Mouse (Mus musculus): ENCODE data around the gene Rab11fip4.

Rab11fip4 gene

DNA sequence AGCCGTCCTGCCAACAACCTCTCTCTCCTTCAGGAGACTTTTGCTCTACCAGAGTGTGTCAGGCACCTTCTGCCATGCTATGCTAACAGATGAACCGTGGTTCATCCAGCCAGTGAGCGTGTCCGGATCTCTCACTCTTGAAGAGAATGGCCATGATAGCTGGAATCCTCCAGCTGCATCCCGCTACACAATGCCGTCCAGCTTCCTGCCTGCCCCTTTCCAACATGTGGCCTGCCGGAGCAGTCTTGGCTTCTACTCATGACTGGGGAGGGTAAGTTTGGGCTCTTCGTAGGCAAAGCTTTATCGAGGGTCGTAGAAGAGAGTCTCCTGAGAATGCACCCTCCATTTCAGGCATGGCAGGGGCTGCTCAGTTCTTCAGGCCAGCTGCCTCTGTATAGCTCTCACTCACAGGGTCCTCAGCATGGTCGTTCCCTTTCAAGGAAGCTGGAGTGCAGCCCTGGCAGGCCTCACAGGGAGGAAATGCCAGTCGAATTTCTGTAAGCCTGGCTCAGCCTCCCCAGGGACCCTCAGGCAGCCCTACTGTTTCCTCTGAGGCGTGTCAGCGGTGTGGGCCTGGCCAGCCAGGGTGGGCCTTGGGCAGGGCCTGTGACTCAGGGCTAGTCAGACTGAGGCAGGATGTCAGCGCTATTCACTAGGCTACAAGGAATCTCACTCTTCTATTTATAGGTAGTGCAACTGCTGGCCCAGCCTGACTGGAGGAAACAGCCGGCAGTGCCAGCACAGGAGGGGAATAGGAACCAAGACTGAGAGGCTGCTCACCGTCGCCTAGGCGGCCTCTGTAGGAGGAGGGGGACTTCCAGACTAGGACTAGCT, 147.9 kb downstream of the Rab11fip4 start:
- peak; percentile 67 for DNase-seq (ENCODE audit: low spot score)

DNA sequence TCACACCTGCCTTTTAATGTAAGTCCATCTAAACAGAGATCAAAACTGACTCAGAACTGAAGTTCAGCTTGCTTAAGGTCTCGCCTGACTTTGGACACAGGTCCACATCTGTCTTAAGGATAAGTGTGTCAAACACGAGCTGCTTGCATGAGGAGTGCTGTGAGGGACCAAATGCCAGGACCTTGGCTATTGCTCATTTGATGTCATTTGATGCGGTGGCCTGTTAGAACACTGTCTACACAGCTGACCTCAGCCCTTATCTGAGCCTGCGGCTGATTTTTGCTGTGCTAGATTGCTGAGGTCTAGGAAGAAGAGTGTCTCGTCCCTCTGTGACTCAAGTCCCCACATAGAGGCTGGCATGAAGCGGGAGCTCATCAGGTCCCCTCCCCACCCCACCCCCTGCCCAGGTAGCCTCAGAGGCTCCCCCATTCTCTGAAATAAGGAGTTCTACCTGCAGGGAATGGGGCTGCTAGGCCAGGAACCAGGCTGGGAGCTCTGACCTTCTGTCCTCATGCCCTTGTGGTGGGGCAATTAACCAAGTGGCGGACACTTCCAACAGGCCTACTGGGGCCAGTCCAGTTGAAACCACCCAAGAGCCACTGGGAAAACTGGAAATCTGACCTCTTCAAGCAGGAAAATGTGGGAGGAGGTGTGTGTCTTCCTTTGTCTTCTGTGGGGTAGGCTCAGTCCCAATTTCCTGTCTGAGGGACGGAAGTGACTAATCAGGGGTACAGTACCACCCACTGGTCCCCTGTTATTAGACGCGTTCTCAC, 149.9 kb downstream of the Rab11fip4 start:
- DNase-seq (ENCODE audit: low spot score): no peak

DNA sequence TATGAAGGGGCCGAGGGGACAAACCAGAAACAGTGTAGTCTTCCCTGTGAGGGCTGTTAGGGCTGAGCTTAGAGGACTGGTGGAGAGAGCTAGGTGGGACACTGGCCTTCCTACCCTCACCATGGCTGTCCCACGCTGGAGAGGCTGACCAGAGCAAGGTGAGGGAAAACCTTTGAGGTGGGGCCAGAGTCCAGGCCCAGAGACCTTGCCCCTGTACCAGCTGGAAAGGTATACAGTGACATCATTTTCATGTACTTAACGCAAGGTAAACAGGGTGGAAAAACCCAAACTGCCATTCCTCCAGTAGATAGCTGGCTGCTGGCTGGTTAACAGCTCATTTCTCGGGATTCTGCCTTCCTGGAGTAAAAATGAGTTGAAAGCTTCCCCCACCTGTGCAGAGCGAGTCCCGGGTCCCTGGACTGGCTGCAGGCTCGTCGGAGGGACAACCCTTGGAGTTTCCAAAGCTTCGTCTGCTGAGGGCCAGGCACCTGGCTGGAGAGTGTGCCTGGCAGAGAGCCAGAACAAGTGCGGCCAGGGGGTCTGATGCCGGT, 155.6 kb downstream of the Rab11fip4 start:
- DNase-seq (ENCODE audit: low spot score): no peak
